Mouse (Mus musculus) c-Kit-positive CD71-negative TER-119-negative erythroid progenitor cells, embryonic 14.5 days (primary cell): ENCODE results near the gene Pla2g3.

Source experiments
- DNase-seq: peaks from one replicate; pipeline ENCODE4 v3.0.0-alpha.2; 2013; ENCODE audit warnings: low read depth

Gene Pla2g3

DNA sequence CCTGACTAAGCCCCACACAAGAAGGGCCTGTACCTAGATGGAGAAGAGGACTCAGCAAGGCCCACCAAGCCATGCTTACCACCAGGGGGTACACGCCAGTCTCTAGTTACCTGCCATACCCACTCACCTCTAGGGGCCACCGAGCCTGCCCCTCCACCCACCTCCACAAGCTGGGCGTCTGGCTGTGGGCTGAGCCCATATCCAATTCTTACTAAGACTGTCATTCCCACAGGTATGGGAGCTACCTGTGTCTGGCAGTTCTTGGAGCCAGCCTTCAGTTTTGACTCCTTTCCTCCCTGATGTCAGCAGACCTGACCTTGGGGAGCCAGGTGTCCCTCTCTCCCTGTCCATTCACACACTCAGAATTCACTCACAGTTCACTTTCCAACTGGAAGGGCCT lies 49.6 kb downstream of the Pla2g3 start:
- no peak for DNase-seq

DNA sequence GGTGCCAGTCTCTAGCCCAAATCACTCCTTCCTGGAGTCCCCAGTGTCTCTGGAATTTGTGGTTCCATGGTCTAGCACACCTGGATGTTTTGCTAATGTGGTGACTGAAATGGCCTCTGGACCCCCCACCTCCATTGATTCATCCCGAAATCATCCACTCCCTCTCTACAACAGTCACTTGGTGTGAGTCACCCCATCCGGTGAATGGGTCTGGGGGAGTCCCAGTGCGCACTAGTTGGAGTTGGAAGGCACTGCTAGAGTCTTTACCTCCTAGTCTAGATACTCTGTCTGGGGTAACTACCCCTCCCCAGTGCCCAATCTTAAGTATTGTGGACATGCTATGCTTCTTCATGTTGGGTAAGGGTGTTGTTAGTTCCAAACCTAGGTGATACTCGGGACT lies 50.3 kb downstream of the Pla2g3 start:
- DNase-seq = no peak

DNA sequence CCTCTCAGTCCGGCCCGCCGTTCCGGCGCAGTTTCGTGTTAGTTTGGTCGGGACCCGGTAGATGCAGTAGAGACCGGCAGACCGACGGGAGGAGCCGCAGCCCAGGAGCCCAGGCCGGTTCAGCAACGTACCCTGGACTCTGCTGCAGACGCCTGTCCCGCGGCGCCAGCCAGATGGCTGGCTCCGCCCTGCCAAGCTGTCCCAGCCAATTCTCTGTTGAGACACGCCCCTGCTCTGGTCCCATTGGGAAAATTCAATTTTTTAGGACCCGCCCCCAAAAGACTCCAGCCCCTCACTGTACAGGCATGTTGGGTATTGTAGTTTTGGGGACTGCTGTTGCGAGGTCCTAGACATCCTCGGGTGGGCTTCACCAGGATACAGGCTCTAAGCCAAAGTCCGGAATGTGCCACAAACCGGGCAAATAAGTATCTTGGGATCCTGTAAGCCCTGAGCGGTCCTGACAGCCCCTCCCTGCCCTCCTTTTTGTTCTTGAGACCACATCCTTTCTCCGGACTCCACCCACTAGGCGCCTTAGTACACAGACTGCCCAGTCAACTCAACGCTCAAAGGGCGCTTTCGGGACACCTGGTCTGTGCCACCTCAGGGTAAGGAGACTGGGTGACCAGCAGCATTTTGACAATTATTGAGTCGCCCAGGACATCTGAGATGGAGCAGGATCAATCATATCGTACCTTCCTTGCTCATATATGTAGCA lies 51.2 kb downstream of the Pla2g3 start:
- DNase-seq = peak; percentile 91

DNA sequence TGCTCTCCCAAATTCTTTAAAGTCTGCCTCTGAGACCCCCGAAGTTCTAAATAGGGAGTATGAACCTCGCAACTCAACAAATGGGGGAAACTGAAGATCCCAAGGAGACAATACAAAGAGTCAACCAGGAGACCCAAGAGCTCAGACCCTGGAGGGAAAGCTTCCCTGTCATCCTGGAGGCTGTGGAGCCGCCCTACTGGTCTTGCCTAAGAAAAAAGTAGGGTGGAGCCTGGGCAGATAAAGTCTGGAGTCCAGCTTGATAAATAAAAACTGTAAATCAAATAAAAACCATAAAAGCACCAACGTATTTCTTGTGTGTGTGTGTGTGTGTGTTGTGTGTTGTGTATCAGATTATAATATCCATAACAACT lies 51.7 kb downstream of the Pla2g3 start:
- no peak for DNase-seq

DNA sequence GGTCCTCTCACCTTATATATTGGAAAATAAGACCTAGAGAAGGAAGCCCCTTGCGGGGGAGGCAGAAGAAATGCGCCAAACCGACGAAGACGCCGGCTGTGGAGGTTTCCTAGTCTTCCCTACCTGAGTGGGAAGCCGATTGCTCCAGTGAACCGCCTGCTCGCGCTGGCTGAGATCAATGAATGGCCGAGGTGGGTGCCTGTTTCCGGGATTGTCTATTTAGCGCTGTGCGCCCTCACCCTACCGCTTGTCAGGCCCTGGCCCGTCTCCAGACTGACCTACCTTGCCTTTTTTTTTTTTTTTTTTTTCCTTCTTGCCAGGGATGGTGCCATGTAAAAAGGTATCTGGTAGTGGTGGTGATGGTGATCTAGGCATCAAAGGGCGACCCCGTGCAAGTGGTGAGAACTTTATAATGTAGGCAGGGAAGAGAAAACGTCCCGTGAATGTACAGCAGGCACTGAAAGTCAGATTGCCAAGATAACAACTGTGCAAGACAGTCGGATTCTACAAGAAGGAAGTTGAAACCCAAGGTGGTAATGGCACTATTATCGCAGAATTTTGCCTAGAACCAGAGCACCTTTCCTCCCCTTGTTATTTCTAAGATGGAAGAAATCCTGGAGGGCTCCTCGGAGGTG lies 52.5 kb downstream of the Pla2g3 start, which contains the start of gene Smtn:
TSS of gene Smtn (minus strand) at position 162 of the 635 bp plus-strand sequence.
- DNase-seq = no peak

DNA sequence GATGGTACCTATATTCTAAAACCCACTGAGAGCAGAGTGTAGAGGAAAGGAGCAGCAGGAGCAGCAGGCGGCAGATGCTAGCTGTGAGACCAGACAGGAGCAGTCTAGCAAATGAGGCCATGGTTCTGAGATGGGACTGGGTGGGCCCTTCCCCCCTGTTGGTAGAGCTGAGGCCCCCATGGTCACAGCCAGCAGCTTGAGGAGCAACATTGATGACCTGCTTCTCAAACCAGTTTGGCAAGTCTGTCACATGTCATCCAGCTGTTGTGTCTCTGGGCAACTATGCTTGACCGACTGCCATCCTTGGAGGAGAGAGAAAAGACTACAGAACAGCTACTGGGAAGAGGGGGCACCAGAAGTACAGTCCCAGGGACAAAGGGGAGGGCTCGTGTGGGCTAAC lies 53.8 kb downstream of the Pla2g3 start:
- DNase-seq = no peak

DNA sequence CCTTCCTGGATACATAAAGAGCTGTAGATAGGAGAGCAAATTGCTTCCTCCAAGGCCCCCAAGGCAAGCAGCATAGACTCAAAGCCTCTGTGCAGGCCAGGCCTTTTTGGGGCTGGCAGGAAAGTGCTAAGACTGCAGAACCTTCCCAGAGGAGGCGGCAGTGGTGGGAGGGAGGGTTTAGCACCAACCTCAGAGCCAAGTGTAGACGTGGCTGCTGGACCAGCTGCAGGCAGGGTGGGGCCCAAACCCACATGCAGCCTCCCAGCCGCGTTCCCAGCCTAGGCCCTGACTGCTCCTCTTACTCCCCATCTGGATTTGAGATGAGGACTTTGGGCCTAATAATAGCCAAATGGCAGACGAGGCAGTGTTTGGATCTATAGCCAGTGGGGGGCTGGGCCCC lies 54.9 kb downstream of the Pla2g3 start:
- DNase-seq = no peak

DNA sequence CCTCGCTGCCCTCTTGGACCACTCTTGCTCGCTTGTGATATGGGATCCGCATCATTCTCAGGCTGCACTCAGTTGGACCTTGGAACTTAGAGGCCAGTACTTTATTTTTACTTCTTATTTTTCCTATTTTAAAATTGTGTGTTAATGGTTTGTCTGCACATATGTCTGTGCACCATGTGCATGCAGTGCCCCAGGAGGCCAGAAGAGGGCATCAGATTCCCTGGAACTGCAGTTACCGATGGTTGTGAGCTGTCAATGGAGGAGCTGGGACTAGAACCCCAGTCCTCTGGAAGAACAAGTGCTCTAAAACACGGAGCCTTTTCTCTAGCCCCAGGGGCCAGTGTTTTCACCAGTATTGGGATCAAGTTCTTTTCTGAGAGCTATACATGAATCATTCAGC lies 56.3 kb downstream of the Pla2g3 start:
- DNase-seq = no peak

DNA sequence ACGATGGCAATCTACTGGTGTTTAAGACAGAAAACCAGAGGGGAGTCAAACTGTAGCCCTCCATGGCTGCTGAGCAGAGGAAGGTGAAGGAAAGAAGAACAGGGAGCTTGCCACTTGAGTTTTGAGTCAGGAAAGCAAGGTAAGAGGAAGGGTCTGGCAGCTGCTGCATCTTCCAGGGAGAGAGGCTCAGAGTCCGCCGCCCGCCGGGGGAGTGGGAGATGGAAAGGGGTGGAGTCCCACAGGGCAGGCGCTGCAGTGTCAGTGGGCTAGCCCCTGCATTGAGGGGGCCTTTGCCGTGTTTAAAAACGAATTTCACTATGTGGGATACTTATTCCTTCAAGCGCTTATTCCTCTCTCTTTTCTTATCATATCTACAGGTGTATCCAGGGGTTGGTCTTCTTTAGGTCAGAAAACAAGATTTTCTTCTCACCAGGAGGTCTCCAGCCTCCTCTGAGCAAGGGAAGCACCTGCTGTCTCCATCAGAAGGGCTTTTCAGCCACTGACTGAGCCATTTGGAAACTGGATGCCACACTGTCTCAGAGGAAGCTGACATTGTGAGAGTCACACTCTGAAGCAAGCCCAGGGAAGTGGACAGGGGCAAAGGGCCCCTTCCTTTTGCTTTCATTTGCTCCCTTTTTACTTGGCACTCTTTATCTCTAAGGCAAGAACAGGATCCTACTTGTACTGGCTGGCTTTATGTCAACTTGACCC lies 57.6 kb downstream of the Pla2g3 start:
- no peak for DNase-seq

DNA sequence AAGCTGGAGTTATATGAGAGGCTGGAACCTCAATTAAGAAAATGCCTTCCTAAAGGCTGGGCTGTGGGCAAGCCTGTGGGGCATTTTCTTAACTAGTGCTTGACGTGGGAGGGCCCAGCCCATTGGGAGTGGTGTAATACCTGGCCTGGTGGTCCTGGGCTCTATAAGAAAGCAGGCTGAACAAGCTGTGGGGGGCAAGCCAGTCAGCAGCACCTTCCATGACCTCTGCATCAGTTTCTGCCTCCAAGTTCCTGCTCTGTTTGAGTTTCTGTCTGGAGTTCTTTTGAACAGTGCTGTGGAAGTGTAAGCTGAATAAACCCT lies 58.1 kb downstream of the Pla2g3 start:
- no peak for DNase-seq

DNA sequence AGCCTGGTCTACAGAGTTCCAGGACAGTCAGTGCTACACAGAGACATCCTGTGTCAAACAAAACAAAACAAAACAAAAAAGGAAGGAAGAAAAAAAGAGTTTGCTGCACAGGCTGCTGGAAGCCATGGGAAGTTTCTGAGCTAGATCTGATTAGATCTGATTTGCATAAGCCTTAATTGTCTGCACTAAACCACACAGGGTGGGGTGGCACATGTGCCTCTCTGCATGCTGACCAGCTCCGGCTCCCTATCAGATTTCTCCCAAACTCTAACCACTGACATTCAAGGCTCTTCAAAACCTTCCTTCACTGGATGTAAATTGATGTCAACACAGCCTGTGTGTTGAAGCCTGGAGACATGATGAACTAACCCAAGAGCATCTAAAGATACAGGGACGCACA lies 59.0 kb downstream of the Pla2g3 start:
- no peak for DNase-seq

DNA sequence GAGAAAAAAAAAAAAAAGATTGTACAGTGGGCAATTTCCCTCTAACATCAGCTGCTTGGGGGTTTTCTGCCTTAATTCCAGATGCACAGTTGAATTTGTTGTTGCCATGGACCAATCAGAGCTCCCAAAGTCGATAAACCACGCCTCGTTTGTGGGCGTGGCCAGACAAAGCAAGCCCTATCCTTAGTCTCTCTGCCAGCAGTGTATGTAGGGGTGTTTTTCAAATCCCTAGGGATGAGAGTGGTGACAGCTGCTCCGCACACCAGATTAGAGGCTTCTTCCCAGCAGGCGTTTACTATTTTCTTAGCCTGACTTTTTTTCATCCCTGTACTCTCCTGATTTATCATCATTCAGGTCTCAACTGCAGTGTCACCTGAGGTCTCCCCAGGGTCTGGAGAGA lies 59.9 kb downstream of the Pla2g3 start:
- DNase-seq = no peak

DNA sequence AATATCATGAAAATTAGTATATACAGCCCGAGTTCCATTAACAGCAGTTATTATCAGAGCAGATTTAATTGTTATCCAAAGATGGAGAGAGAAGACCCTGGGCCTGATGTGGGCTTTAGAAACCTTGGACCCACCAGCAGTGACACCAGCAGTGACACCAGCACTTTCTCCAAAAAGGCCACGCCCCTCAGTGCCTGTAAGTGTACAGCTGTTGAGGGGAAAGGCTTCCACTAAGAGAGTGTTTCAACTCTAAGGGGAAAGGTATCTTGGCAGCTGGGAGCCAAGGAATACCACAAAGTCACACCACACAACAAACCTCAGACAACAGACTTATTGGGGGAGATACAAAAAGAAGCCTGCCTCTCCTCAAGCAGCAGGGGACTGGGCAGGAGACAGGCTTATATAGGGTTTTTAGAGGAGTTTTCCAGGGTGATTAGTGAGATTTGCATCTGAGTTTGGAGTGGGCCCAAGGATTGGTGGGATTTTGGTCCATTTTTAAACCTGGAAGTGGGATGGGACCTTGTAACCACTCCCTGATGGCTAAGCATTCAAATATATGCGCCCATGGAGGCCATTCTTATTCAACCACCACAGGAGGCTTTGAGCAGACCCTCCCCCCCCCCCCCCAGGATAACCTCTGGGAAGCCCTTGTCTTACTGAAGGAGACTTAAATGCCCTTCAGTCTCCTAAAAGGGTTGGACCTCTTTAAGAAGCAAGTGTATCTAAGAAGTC lies 60.6 kb downstream of the Pla2g3 start:
- no peak for DNase-seq
